Mouse (Mus musculus) cerebellum, adult 18-20 months (tissue): ENCODE measurements around the gene Padi6.
A peak's percentile ranks its signal among the peaks of the same experiment; 100 is the strongest.

Experiments
- DNase-seq, 2 experiments: peaks; one replicate each; pipeline ENCODE4 v3.0.0; 2021

Gene Padi6

DNA sequence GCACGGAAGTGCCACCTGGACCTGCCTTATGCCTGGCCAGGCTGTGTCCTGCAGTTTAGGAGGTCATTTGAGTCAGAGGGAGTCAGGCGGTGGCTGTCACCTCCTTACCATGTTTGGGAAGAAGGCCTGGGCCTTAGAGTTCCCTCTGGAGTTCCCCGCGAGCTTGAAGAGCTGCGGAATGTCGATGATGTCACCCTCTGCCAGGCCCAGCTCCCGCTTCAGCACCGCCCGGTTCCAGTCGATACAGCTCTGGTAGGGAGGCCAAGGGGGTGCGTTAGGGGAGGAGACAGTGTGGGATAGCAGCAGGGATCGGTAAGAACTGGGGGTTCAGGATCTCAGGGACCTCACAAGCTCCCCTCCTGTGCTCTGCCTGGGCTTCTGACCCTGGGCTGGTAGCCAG lies 5.5 kb upstream of the Padi6 start:
- no peak for DNase-seq

DNA sequence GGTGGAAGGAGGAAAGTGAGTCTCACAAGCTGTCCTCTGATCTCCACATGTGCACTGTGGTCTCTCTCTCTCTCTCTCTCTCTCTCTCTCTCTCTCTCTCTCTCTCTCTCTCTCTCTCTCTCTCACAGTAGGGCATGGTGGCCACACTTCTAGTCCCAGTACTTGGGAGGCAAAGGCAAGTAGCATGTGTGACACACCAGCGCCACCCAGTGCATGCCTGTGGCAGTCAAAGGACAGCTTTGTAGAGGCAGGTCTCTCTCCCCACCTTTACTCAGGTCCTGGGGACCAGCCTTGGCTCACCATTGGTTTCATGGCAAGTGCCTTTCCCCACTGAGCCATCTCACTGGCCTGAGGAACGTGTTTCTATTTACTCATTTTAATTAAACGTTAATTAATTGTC lies 2.2 kb upstream of the Padi6 start:
- peak; percentile 51 to 56 for DNase-seq

DNA sequence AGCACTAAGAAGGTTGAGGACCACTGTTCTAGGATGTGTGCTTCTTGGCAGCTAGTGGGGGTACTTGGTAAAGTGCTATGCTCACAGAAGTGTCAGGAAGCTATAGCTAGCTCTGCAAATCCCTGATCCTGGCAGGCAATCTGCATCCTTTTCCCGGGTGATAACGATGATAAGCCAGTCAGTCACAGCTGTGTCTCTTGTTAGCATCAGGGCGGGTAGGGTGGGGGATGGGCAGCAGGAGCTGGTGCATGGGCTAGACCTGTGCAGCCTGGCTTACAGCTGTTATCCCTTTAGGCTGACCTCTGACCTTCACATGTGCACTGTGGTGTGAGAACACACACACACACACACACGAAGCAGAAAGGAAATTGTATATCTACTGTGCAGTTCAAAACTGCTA lies 643 bp upstream of the Padi6 start:
- no peak for DNase-seq

DNA sequence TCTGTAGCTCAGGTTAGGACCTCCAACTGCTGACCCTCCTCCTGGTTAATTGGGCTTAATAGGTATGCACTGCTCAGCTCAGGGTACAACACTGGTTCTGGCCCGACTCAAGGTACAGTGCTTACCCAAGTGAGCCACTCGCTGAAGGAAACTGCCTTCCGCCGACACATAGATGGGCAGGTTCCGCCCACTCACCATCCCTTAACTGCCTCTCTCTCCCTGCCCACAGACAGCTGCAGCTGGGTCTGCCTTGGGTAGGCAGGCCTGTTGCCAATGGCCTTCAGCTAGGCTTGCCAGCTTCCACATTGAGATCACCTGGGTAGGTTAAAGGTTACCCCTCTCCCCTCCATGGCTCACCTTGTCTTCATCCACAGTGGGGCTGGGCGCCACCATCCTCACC lies 1.0 kb downstream of the Padi6 start:
- no peak for DNase-seq

DNA sequence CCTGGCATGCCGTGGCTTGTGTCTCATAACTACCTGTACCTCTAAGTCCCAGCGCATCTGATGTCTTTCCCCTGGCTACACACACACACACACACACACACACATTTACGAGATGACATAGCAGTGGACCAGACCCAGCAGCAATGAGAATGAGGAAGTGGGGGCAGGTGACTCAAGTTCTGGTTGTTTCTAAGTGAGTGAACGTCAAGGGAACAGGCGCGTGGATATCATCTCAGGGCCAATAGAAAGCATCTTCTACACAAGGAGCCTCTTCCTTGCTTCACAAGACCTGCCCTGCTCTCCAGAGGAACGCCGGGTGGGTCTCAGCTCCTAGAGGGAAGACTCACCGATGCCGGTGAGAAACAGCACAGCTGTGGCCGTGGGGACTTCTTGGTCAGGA lies 1.8 kb downstream of the Padi6 start:
- DNase-seq, result no peak

DNA sequence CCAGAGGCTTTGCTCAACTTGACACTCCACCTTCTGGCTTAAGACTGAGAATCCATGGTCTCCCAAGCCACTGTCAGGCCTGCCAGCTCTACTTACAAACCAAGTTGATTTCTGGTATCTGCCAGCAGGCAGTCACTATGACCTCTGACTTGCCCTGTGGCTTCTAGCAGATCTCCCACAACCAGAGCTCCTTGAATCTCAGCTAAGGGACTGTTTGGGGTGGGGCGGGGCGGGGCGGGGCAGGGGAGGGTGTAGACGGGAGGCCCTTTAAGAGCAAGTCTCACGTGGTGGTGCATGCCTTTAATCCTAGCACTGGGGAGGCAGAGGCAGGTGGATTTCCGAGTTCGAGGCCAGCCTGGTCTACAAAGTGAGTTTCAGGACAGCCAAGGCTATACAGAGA lies 9.6 kb downstream of the Padi6 start:
- no peak for DNase-seq

DNA sequence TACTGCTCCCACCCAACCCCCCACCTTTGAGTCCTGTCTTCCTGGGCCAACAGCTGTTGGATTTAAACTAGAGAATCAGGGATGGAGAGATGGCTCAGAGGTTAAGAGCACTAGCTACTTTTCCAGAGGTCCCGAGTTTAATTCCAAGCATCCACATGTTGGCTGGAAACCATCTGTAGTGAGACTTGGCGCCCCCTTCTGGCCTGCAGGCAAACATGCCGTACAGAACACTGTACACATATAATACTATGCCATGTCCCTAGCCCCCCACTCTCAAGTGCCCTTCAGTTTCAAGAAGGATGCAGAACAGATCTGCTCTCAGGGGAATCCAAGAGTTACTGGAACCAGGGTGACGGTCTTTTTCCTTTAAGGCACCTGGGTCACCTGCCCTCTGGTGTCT lies 10.8 kb downstream of the Padi6 start:
- DNase-seq, result no peak

DNA sequence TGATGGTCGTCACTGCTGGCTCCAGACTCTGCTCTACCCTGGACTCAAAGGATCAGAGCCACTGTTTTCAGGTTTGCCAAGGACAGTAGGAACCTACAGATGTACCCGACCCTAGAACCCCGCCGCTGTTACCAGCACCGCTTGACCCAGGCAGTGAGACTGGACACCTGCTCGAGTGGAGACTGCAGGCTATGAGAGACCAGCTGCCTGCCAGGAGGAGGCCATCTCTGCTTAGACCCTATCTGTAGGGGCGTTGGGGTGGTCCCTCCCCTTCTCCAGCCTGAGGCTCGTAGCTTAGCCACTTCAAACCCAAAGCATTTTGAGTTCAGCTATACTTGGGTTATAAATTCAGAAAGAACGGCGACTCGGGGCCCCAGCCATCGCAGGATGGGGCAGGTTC lies 15.5 kb downstream of the Padi6 start:
- DNase-seq, result no peak

DNA sequence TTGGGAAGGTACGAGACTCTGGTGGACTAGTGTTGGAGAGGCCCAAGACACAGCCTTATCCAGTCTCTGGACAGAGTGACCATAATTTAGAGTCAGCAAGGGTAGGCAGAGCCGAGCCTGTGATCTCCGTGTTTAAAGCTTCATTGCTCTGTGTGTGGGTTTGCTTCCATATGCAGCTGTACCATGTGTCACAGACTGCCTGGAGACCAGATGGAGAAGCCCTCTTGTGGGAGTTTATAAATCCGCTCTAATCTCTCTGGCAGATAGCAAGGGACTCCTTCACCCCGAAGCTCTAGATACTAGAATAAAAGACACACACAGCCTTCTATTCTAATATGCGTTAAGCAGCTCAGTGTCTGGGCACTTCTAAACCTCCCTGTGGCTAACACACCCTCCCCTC lies 17.7 kb downstream of the Padi6 start:
- DNase-seq, result no peak

DNA sequence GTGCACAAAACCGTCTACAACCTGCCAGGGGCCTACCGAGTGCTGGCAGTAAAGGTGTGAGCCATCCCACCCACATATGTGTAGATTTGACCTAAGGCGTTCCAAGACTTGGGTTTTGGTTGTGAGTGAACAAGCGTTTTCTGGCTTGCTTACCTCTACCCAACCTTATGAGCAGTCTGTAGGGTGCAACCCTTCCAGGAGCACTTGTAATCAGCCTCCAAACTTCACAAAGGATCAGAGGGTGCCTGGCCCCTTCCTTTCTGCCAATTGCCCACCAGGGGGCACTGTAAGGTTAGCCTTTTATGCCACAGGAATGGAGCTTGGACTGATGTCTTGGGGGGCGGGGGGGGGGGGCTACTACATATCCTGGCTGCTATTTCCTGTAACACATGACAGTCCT lies 18.6 kb downstream of the Padi6 start:
- DNase-seq, result no peak

DNA sequence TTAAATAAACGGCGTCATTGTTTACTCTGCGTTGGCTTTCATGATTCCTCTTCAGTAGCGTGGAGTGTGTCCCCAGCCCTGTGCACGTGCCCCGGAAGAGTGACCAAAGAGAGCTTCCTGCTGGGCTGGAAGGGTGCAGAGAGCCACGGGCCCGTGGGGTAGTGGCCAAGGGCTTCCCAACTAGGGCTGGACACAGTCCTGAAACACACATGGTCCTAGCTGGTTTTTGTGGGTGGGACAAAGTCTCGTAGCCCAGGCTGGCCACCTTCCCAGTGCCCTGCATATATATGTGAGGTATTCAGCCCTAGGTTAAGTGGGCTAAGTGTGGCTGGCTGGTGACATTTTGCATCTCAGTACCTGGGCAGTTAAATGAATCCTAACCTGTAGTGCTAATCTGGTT lies 19.3 kb downstream of the Padi6 start:
- no peak for DNase-seq

DNA sequence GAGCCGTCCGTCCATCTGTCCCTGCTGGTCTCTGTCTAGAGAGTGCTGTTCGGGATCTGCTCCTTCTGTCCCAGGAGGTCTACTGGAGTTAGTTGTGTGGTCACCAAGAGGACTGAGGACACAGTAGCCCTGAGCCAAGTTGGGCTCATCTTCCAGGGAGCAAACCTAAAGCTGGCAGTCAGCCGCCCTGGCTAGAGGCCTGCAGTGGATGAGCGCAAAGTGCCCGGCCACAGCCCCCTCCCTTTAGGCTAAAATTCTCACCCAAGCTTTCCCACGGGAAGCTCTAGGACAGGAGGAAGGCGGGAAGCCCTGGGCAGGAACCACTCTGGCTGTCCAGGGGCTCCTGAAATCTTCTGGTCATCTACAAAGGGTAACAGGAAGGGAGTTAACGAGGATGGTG lies 19.7 kb downstream of the Padi6 start:
- no peak for DNase-seq

DNA sequence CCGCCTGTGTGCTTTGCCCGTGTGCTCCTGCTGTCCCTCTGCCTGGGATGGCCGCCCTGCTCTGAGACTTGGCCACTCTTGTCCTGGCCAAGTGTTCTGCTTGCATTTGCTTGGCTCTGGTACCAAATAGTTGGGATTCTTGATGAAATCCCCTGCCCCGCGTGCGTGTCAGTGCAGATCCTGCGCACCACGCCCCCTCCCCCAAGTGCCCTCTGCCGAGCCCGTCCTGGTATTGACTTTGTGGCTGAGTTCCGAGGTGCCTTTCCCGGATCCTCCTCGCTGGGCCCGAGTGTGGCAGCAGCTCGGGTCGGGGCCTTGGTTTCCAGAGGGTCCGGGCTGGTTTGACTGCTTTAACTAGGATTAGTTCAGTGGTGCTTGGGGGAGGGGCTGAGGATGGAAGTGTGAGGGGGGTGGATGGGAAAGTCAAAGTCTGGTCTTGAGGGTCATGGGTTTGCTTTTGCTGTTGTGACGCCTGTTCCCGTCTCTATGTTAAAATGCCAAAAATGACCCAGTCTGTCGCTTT lies 20.4 kb downstream of the Padi6 start:
- no peak for DNase-seq

DNA sequence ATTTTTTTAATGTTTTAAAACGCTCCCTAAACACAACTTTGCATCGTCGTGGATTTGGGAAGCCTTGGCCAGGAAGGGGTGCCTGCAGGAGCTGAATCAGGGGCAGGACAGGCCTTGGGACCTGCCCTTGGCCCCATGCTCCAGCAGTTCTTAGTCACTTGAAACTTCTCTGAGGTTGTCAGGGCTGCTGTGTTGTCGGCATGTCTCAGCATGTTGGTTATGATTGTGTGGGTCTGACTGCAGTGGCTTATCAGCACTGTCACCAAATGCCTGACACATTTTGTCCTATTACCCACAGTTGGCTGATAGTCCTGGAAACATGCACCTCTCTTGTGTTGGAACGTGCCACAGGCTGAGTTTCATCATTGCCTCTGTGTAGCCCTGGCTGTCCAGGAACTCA lies 22.4 kb downstream of the Padi6 start:
- no peak for DNase-seq

DNA sequence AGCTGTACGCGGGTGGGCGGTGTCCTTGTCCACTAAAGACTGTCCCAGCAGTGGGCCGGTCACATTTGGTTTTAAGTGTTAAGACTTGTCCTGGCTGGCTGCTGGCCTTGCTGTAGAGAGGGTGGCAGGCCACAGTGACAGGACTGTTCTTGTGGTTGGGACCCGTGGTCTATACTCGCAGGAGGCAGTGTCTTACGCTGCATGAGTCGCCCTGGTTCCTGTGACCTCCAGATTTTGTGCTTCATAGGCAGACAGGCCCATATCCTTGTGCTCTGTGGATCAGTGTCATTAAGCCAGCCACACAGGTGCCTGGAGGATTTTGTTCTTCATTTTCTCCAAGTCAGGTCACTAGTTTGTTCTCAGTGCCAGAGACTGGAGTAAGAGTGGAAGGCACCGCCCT lies 24.0 kb downstream of the Padi6 start:
- no peak for DNase-seq

DNA sequence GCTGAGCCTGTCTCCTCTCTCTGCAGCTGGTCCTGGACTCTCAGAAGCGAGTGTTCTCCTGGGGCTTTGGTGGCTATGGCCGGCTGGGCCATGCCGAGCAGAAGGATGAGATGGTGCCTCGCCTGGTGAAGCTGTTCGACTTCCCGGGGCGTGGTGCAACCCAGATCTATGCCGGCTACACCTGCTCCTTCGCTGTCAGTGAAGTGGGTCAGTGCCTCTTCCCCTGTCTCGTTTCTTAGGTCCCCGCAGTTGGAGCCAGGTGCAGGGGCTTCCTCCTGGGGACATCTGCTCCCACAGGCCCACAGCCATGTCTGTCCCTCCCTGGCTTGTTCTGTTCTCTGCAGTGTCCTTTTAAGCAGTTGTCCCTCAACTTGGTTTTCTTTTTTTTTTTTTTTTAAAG lies 25.4 kb downstream of the Padi6 start:
- DNase-seq, result no peak

DNA sequence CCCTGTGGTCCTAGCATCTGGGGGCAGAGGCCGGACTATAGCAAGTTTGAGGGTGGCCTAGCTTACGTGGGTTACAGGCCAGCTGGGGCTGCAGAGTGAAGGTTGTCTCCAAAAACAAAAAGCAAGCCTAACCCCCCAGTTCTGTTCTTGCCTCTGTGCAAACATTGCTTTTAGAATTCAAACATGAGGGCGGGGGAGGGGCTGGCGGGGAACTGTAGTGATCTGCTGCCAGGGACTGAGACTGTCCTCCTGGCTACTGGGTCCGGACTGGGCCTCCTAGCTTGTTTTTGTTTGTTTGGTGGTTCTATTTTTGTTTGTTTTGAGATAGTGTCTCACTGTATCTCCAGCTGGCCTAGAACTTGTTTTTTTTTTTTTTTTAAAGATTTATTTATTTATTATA lies 27.9 kb downstream of the Padi6 start:
- DNase-seq, result no peak

DNA sequence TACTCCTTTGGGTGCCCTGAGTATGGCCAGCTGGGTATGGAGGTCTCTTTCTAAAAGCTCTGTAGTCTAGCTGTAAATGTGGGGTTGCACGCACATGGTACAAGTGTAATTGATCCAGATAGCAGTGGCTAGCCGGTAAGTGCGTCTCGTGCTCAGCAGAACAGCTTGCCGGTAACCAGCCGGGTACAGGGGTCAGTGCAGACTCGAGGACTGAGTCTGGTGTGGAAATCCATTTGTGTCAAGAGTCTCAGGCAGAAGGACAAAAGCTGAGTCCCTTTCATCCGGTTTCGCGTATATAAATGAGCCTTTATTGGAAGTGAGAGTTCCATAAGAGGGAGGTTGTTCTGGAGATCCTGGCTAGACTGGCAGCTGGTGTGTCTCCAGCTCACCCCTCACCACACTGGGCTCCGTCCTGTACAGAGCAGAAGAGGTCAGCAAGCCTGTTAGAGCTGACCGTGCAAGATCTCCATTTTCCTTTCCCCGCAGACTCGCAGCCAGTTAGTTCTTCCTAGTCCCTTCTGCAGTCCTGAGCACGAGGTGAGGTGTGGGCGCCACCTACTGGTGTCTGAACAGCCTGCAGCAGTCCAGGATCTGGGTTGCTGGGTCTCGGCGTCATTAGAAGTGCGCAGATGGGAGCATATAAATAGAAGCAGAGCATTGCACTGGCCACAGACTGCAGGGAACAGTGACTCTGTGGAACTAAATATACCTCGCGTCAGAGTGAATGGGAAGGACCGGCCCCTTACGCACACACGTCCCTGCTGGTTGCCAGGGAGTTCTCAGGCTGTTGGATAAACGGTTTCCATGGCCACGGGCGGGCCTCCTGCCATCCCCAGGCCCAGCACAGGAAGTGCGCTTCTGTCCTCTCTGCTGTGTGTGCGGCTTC lies 28.7 kb downstream of the Padi6 start:
- peak; percentile 99 for DNase-seq

DNA sequence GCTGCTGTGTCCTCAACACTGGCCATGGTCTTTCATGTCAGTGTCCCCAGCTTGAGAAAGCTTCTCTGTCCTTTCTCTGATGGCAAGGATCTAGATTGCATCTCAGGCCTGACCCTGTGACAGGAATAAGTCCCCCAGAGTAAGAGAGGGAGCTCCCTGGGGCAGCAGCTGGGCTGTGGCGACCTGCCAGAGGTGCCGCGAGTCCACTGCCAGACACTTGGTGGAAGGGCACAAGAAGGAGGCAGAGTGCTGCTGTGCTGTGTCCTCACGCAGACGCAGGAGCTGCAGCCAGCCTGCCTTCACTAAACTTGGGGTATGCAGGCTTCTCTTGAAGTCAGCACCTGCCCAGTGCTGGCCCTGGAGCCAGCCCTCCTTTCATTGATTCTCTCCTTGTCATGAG lies 31.1 kb downstream of the Padi6 start:
- DNase-seq, result no peak

DNA sequence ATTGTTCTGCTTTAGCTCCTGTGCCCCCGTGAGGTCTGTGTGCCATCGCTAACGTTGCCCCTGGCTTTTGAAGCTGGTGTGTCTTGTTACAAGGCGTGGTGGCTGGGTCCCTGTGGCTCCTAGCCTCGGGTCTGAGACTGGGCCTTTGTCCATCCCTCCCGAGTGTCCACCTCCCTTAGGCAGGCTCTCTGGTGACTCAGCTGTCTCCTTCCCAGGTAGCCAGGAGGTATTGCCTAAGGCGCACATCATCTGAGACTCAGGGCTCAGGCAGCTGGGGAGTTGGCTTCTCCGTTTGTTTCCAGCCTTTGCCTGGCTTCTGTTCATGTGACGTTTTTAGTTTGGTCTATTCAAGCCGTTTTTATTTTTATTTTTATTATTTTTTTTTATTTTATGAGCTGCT lies 31.7 kb downstream of the Padi6 start:
- DNase-seq, result no peak

DNA sequence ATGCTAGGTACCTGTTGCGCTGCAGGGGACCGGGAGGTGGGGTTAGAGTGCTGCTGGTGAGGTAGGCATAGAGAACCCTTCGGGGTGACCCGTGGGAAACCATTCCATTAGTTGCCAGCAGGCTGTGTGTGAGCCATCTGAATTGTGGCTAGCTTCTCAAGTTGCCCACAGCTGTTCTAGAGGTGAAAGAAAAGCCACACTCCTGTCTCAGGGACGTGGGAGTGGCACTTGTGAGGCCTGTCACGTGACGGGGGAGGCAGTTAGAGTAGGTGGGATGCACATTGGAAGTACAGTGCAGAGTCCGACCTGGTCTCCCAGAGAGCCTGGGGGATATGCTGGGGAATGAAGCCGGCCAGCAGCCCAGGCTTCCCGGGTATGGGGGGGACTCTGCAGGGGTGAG lies 32.8 kb downstream of the Padi6 start:
- no peak for DNase-seq

DNA sequence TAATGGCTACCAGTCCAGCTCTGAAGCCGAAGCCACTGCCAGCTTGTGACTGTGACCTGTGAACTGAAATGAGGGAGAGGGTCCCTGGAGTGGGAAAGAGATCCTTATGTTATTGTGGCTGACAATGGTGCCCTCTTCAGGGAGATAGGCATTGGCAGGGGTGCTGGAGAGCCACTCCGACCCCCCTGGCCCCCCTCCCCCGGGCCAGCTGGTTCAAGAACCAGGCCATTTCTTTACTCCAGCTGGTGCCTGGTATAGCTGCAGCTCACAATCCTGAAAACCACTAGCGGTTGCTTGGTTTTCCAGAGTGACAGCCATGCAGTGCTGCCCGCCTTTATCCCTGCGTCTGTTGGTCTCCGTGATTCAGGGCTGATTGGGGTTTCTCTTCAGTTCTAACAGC lies 33.3 kb downstream of the Padi6 start:
- DNase-seq, result no peak

DNA sequence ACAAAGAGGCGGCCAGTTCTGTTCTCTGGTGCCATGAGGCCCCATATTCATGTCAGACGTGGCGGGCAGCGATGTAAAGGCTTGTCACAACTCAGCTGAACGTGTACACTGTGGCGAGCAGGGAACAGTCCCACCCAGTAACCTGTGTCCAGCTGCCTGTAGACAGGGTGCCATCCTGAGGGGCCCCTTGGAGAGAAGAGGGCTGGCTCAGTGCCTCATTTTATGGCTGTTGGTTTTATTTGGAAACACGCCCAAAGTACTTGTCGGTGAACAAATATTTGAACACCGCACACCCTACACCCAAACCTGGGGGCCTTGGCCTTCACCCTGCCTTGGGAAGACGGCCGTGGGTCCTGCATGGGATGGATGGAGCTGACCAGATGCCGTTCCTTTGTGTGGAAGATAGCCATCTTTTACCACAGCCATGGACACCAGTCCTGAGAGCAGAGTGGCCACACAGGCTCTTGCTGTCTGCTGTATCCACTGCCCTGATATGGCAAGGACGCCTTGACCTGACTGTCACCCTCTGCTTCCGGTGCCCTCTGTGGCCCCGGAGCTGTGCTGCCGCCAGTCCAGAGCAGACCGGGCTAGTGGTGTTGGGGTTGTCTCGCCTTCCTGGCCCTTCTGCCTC lies 34.0 kb downstream of the Padi6 start:
- no peak for DNase-seq

DNA sequence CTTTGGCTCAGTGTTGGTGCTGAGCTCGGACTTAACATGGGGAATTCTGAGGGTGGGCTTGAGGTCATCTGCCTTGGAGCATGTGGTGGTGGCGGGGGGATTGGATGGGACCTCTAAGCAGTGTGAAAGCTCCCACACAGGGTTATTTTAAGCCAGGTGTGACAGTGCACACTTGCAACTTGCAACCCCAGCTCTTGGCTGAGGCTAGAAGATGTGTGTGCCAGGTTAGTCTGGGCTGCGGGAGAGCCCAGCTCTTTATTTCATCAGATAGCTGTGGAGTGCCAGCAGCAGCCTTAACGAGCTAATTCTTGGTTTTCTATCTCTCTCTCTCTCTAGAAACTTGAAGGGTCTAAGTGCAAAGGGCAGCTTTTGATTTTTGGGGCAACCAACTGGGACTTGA lies 34.8 kb downstream of the Padi6 start:
- no peak for DNase-seq

DNA sequence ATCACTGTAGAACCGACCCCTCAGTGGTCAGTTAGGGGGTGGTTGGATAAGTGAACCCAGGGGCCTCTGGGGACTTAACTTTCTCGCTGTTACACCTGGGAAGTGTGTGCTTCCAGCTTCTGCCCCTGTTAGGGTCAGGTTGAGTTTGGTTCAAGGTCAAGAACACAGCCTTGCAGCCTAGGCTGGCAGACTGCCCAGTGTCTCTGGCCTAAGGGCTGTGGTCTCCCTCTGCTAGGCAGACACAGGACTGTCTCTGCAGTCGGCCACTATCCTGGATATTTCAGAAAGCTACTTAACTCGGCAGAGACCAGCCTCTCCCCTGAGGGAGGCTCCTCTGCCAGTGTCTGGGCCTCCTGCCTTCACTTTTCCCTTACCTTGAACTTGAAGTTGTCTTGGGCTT lies 38.3 kb downstream of the Padi6 start:
- no peak for DNase-seq
